Mouse (Mus musculus): ENCODE measurements around the gene Jakmip3.

Jakmip3 gene

DNA sequence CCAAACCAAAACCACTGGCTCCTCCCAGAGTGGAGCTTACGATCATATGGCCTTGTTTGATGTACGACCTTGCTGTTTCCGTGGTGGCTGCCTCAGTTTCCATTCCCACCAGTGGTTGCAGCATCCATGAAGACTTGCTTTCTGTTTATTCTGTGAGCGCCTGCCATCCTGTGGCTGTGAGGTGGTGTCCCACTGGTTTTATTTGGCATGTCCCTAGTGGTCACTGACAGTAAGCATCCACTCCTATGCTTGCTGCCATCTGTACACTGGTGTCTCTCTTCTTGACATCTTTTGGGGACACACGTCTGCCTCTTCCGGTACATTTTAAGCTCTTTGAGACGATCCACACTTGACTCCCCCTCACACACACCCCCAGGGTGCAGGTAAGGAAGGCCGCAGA lies 7.2 kb downstream of the Jakmip3 start:
- DNase-seq (ENCODE audit: low read depth, low spot score) = no peak

GRCm38 (mm10) chr7:138948309-138948708 lies 7.8 kb downstream of the Jakmip3 start:
- peak; percentile 30 for DNase-seq (ENCODE audit: low read depth, low spot score)

- DNase-seq (ENCODE audit: low read depth, low spot score) = peak; percentile 78
These were observed 15.3 kb downstream of the Jakmip3 start for GRCm38 (mm10) chr7:138955787-138956186.

DNA sequence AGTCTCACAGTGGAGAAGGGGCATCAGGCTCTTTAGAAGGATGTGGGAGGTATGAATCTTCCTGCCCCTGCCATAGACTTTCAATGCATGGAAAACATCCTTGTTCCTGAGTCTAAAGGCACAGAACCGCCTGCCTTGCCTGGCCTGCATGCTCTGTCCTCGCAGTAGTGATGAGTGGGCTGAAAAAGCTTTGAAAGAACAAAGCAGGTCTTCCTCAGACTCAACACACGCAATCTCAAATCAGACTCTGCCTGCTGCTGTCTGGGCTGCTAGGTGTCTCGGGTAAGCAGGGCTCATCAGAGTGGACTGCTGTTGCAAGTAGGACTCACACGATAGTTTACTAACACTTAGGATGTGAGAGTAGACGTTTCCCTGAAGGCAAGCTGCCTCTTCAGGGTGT lies 16.6 kb downstream of the Jakmip3 start:
- peak; percentile 55 for DNase-seq (ENCODE audit: low read depth, low spot score)

DNA sequence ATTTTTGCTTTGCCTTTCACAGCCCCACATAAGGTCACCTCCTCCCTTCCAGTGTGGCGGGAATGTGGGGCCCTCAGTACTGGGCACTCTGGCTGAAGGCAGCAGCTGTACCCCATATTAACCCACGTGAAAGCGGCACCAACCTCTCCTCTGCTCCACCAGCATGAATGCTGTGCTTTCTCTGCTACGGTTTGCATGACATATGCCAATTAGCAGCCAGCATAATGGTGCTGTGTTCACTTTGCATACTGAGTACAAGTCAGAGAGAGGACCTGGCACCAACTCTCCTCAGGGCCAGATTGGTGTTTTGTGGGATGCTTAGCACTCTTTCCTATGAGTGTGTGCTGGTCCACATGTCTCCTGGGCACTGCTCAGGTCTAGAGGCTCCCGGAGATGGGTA lies 19.2 kb downstream of the Jakmip3 start:
- peak; percentile 92 for DNase-seq (ENCODE audit: low read depth, low spot score)

DNA sequence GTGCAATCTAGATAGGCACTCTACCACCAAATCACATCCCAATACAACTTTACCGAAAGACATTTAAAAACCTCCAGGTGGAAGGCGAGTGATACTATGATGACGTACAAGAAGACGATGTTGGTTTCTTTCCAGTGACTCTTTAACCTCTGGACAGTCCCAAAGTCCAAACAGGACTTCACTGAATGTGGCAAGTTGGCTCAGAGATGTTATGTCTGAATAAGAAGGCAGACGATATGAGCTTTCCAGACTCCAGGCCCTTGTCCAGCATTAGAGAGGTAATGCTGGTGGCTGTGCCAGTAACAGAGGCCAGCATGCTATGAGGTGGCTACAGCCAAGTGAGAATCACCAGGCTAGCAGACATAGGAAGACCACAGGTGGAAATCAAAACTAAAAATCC lies 23.2 kb downstream of the Jakmip3 start:
- DNase-seq (ENCODE audit: low read depth, low spot score) = peak; percentile 22

DNA sequence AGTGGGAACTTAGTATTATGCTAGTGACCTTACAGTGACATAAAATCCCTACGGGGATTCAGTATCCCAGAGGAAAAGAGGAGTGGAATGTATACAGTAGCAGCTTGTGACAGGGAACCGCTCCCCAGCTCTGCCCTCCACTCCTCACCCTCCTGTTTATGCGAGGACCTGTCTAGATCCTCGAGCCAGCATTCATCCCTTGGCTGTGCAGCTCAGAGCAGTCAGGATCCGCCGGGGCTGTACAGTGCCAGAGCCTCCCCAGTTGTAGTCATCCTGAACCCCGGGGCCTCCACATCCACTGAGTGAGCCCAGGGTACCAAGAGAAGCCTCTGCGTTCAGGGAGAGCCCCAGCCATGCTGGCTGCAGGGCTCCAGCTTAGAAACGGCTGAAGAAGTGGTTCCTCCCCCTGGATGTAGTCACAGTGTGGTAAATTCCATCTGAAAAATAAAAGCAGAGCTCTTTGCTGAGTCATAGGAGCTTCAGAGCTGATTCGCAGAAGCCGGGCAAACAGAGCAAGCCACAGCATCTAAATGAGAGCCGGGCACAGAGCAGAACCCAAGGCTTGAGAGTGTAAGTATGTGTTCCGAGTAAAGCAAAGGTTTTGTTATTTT lies 27.6 kb downstream of the Jakmip3 start:
- DNase-seq (ENCODE audit: low read depth, low spot score) = peak; percentile 91

DNA sequence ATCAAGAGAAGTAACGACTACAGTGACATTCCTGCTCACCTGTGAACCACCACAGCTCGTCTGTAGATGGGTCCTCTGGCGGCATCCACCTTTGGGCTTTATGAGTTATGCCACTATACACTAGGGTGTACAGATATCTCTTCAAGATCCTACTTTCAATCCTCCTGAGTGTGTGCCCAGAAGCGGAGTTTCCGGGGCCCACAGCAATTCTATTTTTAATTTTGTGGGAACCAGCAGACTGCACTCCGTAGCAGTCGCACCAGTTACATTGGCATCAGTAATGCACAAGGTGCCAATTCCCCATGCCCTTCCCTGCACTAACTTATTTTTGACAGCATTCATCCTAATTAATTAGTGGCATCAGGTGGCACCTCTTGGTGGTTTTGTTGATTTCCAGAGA lies 37.0 kb downstream of the Jakmip3 start:
- no peak for DNase-seq (ENCODE audit: low read depth, low spot score)

- DNase-seq (ENCODE audit: low read depth, low spot score) = no peak
These were observed 44.0 kb downstream of the Jakmip3 start for GRCm38 (mm10) chr7:138984576-138984975.

DNA sequence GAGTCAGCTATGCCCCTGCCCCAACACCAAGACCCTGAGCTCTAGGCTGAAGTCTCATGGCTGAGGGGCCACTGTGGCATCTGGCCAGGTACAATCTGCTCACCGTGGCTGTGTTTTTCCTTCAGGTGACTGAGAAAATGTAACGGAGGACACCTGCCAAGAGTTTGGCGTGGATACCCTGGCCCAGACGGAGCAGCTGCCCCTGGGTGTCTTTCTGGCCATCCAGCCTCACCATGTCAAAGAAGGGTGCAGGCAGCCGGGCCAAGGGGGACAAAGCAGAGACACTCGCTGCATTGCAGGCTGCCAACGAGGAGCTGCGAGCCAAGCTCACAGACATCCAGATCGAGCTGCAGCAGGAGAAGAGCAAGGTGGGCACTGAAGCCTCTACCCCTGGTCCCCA lies 48.6 kb downstream of the Jakmip3 start:
- DNase-seq (ENCODE audit: low read depth, low spot score) = no peak

DNA sequence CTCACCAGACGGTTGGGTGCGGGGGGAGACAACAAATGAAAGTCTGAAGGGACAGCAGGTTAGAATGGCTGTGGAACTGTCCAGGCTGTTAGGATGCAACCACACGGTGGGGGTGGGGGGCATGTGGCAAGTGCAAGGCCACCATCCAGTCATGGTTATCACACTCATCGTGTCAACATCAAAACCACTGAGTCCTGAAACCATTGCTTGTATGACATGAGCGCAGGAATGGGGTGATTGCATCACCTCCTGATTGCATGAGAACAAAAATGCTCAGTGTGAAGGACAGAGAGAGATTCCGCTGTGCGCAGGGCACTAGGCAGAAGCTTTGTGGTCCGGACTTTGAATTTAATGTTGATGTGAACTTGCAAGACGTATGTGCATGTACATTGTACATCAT lies 62.2 kb downstream of the Jakmip3 start:
- DNase-seq (ENCODE audit: low read depth, low spot score) = no peak

GRCm38 (mm10) chr7:139003250-139003649 lies 62.7 kb downstream of the Jakmip3 start:
- no peak for DNase-seq (ENCODE audit: low read depth, low spot score)

DNA sequence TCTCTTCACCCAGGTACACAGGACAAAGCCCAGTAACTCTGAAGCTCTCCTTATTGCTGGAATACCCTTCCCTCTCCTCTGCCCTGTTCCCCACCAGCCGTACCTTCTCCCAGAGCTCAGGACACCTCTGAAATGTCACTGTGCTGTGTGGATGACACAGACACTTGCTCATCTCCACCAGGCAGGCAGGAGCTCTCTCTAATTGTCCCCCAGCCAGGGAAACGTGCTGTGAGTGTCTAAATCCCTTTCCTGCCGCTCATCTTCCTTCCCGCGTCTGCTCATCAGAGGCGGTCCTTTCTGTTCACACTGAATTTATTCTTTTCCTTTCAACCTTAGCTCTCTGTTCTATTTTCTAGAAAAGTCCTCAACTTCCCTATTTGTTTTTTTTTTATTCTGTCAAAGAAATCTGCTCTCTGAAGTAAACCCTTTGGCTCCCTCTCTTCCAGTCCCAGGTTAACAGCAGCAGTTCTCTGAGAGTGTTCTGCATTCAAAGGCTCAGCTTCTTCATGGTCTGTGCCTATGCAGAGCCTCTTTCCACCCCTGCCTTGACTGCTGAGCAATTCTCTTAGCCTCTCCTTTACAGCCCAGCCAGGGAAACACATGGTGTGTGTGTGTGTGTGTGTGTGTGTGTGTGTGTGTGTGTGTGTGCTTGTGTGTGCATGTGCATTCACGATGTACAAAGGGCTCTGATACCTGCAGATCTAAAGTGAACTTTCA lies 69.4 kb downstream of the Jakmip3 start:
- peak; percentile 61 for DNase-seq (ENCODE audit: low read depth, low spot score)

DNA sequence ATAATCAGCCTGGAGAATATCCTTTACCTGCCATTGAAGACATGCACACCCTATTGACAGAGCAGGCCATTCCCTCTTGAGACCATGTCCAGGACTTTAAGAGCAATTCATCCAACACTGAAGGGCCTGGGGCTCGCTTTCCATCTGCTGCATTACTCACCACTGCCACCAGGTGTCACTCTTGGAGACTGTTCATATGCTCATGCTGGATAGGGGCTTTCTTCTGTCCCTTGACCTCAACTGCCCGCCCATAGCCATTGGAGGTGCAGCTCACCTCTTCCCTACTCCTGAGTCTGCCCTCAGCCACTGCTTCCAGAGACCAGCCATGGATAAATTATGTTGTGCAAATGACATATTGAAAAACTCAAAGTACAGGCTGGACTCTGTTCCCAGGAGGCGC lies 70.5 kb downstream of the Jakmip3 start:
- DNase-seq (ENCODE audit: low read depth, low spot score) = peak; percentile 52

- DNase-seq (ENCODE audit: low read depth, low spot score) = no peak
These were observed 71.1 kb downstream of the Jakmip3 start for GRCm38 (mm10) chr7:139011586-139011985.

DNA sequence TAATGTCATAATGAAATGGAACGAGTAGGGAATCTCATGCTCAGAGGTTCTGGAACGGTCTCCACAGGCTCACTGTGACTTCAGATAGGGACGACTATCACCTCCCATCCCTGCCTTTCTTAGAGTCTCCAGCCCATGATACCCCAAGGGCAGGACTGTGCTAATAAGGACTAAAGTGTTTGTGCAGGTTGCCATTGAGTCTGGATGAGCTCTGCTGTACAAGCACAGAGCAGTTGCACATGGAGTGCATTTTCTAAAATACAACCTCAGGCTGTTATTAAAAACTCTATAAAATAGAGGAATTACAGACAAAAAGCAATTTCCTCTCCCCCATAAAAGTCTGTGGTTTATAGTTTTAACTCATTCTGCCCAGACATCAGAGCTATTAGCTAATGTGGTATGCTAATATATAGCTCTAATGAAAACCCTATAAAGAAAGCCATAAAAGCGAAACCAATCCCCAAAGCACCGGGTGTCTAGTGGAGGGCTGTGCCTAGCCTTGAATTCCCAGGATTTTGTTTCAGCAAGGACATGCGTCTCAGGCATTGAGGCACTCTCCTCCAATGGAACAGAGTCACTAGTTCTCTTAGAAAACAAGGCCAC lies 72.3 kb downstream of the Jakmip3 start:
- no peak for DNase-seq (ENCODE audit: low read depth, low spot score)

DNA sequence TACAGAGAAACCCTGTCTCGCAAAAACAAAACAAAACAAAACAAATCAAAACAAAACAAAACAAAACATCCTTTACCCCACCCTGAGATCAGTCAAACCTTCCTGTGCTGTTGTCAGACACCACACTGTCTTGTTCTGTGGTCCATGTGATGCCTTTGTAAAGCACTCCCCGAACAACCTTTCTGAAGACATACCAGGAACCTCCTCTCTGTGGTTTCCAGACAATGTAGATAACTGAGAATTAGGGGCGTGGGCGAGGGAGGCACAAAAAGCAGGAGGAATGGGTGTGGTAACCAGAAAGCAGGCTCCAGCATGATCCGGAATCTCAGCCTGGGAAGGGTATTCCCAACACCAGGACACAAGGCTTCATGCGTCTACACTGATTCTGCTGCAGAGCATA lies 74.6 kb downstream of the Jakmip3 start:
- DNase-seq (ENCODE audit: low read depth, low spot score) = no peak

DNA sequence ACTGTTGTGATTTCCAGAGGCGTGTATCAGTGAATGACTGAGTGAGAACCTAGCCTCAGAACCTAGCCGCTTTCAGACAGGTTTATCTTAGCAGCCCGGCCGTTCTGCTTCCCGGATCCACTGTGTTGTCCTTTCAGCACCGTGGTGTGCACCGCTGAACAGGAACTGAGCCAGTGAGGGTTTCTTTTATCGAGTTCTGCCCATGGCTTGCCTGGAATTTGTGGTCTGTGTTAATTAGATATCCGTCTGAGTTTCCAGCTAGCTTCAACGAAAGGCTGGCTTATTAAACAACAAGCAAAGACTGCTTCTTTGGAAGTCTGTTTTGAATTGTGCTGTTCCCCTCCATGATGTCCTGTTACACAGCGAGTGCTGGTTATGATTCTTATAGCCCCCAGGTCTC lies 75.8 kb downstream of the Jakmip3 start:
- no peak for DNase-seq (ENCODE audit: low read depth, low spot score)

DNA sequence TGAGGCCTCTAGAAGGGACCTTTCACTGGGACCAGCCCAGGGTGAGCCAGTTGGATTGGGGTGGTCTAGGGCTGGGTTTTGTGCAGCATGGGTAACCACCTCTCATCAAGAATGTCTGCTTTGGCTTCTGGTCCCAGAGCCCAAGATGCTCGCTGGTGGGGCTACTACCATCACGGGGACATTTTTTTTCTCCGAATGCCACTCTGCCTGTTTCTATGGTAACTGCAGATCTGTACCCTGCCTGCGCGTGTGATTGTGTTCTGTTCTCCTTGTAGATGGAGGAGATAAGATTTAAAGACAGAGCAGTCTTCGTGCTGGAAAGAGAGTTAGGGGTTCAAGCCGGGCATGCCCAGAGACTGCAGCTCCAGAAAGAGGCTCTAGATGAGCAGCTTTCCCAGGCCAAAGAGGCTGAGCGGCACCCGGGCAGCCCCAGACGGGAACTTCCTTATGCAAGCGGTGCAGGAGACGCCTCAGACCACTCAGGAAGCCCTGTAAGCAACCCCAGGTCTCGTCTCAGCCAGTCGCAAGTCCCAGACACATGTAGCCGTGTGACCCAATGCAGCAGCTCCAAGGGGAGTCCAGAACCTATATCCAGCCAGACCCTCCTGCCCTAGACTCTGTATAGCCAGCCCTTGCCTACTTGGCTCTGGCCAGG lies 76.8 kb downstream of the Jakmip3 start:
- peak; percentile 67 for DNase-seq (ENCODE audit: low read depth, low spot score)

DNA sequence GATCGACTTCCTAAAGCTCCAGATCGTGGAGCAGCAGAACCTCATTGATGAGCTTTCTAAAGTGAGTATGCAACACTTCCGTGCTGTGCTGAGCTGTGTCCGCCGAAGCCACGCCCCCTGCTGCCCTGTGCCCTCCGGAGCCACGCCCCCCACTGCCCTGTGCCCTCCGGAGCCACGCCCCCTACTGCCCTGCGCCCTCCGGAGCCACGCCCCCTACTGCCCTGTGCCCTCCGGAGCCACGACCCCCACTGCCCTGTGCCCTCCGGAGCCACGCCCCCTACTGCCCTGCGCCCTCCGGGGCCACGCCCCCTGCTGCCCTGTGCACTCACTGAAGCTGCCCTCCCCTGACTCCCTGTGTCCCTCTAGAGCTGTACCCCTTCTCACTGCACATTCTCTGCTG lies 80.4 kb downstream of the Jakmip3 start:
- DNase-seq (ENCODE audit: low read depth, low spot score) = no peak

DNA sequence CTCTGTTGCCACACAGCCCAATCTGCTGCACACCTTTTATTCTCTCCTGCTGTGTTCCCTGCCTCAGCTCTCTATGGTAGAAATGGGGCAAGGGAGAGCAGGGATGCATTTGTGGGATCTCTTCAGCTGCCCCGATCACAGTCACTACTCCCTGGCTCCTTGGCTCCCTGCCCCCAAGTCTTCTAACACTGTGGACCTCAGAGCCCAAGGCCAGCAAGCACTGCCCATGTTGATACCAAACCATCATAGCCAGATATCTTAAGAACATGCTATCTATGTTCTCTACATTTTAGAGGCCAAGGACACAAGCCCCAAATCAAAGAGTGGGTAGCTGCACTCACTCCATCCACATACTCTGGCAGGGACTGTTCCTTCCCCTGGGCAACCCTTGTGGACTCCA lies 80.8 kb downstream of the Jakmip3 start:
- no peak for DNase-seq (ENCODE audit: low read depth, low spot score)

DNA sequence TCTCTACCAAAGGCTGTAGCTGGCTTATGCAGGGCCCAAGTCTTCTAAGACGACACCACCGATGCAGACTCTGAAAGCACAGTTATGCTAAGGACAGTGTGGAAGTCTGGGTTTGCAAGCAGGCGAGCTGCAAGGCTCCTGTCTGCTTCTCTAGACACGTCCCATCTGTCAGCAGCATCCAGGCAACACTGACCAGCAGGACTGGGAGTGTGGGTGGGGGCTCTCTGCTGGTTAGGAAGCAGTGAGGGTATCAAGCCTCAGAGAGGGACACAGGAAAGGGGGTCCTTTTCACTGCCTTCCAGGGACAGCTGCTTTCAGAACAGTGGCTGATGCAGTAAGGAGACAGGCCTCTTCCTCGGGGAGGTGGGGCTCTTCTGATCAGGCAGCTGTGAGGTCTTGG lies 86.6 kb downstream of the Jakmip3 start:
- DNase-seq (ENCODE audit: low read depth, low spot score) = no peak

DNA sequence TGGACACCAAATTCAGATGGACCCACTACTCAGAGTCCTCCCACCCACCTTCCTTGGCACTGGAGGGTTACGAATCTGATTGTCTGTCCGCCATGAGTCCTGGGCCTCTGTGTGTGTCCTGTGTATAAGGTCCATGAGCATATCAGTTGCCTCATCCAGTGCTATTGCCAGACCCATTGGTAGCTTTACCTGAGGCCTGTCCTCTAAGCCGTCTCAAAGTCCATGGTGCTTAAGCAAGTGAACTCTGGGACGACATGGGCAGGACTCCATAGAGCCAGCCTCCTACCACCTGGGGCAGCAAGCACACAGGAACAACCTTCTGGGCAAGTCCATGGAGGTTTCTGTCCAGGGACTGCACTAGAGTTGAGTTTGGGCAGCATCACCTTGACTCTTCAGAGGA lies 90.7 kb downstream of the Jakmip3 start:
- DNase-seq (ENCODE audit: low read depth, low spot score) = no peak
